Mouse (Mus musculus): ENCODE measurements around the gene Gm21970. TPM values are rescaled to one million over a fixed set of nuclear protein-coding genes. Genes with fewer than 3 reads are reported as not detected.

Gene Gm21970
- polyA plus RNA-seq, 1 experiment: not detected

GRCm38 (mm10) chr16:91359531-91359930, 32.0 kb upstream of the Gm21970 start:
- TF ChIP-seq POLR2A (IDR thresholded peaks at IDR 0.05; ENCODE audit: control insufficient read depth, low read depth, low read length) (no peak), CTCF (IDR thresholded peaks at IDR 0.05; ENCODE audit: control insufficient read depth, insufficient read depth, insufficient replicate concordance, low read depth, low read length) (no peak)
- no peaks in the 10 kb centered on the region for H3K27me3 ChIP-seq (ENCODE audit: control insufficient read depth, insufficient read depth, low read length)
- H3K4me1 ChIP-seq (ENCODE audit: control insufficient read depth, insufficient read depth, low read length): peaks cover 3% of the 10 kb centered on the region

GRCm38 (mm10) chr16:91360162-91360561, 31.4 kb upstream of the Gm21970 start:
- Histone ChIP-seq H3K4me1 (ENCODE audit: control insufficient read depth, insufficient read depth, low read length) (peaks cover 3% of the 10 kb centered on the region), H3K36me3 (ENCODE audit: control insufficient read depth, insufficient read depth, low read length) (no peaks in the 10 kb centered on the region), H3K27me3 (ENCODE audit: control insufficient read depth, insufficient read depth, low read length) (no peaks in the 10 kb centered on the region), H3K27ac (ENCODE audit: control insufficient read depth, insufficient read depth, low read depth, low read length) (no peak overlapping the region), H3K4me3 (ENCODE audit: control insufficient read depth, low read depth, low read length) (no peak overlapping the region)
- TF ChIP-seq POLR2A (IDR thresholded peaks at IDR 0.05; ENCODE audit: control insufficient read depth, low read depth, low read length) (no peak), CTCF (IDR thresholded peaks at IDR 0.05; ENCODE audit: control insufficient read depth, insufficient read depth, insufficient replicate concordance, low read depth, low read length) (no peak)

More at GRCm38 (mm10) chr16:91359531-91359930, 32.0 kb upstream of the Gm21970 start:
- no peak overlapping the region for H3K27ac ChIP-seq (ENCODE audit: control insufficient read depth, insufficient read depth, low read depth, low read length)
- no peak overlapping the region for H3K4me3 ChIP-seq (ENCODE audit: control insufficient read depth, low read depth, low read length)
- no peaks in the 10 kb centered on the region for H3K36me3 ChIP-seq (ENCODE audit: control insufficient read depth, insufficient read depth, low read length)

GRCm38 (mm10) chr16:91362006-91362405, 29.5 kb upstream of the Gm21970 start:
- no peak overlapping the region for H3K27ac ChIP-seq (ENCODE audit: control insufficient read depth, insufficient read depth, low read depth, low read length)
- H3K4me3 ChIP-seq (ENCODE audit: control insufficient read depth, low read depth, low read length): no peak overlapping the region
- TF ChIP-seq CTCF (IDR thresholded peaks at IDR 0.05; ENCODE audit: control insufficient read depth, insufficient read depth, insufficient replicate concordance, low read depth, low read length) (no peak), POLR2A (IDR thresholded peaks at IDR 0.05; ENCODE audit: control insufficient read depth, low read depth, low read length) (no peak)
- peaks cover 3% of the 10 kb centered on the region for H3K4me1 ChIP-seq (ENCODE audit: control insufficient read depth, insufficient read depth, low read length)
- no peaks in the 10 kb centered on the region for H3K27me3 ChIP-seq (ENCODE audit: control insufficient read depth, insufficient read depth, low read length)
- H3K36me3 ChIP-seq (ENCODE audit: control insufficient read depth, insufficient read depth, low read length): no peaks in the 10 kb centered on the region

- no peaks in the 10 kb centered on the region for H3K36me3 ChIP-seq (ENCODE audit: control insufficient read depth, insufficient read depth, low read length)
- no peaks in the 10 kb centered on the region for H3K27me3 ChIP-seq (ENCODE audit: control insufficient read depth, insufficient read depth, low read length)
- no peak overlapping the region for H3K4me3 ChIP-seq (ENCODE audit: control insufficient read depth, low read depth, low read length)
- TF ChIP-seq POLR2A (IDR thresholded peaks at IDR 0.05; ENCODE audit: control insufficient read depth, low read depth, low read length): no peak
- no peak for TF ChIP-seq CTCF (IDR thresholded peaks at IDR 0.05; ENCODE audit: control insufficient read depth, insufficient read depth, insufficient replicate concordance, low read depth, low read length)
- peaks cover 3% of the 10 kb centered on the region for H3K4me1 ChIP-seq (ENCODE audit: control insufficient read depth, insufficient read depth, low read length)
- H3K27ac ChIP-seq (ENCODE audit: control insufficient read depth, insufficient read depth, low read depth, low read length): no peak overlapping the region
Observed at GRCm38 (mm10) chr16:91362616-91363272, 28.8 kb upstream of the Gm21970 start.

- no peak overlapping the region for H3K4me3 ChIP-seq (ENCODE audit: control insufficient read depth, low read depth, low read length)
- peaks cover 3% of the 10 kb centered on the region for H3K4me1 ChIP-seq (ENCODE audit: control insufficient read depth, insufficient read depth, low read length)
- TF ChIP-seq CTCF (IDR thresholded peaks at IDR 0.05; ENCODE audit: control insufficient read depth, insufficient read depth, insufficient replicate concordance, low read depth, low read length) (no peak), POLR2A (IDR thresholded peaks at IDR 0.05; ENCODE audit: control insufficient read depth, low read depth, low read length) (no peak)
- H3K36me3 ChIP-seq (ENCODE audit: control insufficient read depth, insufficient read depth, low read length): no peaks in the 10 kb centered on the region
- H3K27me3 ChIP-seq (ENCODE audit: control insufficient read depth, insufficient read depth, low read length): no peaks in the 10 kb centered on the region
- 0 out of 2 replicates have a peak overlapping the region, but pooled peaks have one; percentile 11 for H3K27ac ChIP-seq (ENCODE audit: control insufficient read depth, insufficient read depth, low read depth, low read length)
Observed at GRCm38 (mm10) chr16:91363483-91363882, 28.0 kb upstream of the Gm21970 start.

- TF ChIP-seq POLR2A (IDR thresholded peaks at IDR 0.05; ENCODE audit: control insufficient read depth, low read depth, low read length): no peak
- TF ChIP-seq CTCF (IDR thresholded peaks at IDR 0.05; ENCODE audit: control insufficient read depth, insufficient read depth, insufficient replicate concordance, low read depth, low read length): no peak
- H3K27me3 ChIP-seq (ENCODE audit: control insufficient read depth, insufficient read depth, low read length): no peaks in the 10 kb centered on the region
- H3K4me1 ChIP-seq (ENCODE audit: control insufficient read depth, insufficient read depth, low read length): no peaks in the 10 kb centered on the region
- no peaks in the 10 kb centered on the region for H3K36me3 ChIP-seq (ENCODE audit: control insufficient read depth, insufficient read depth, low read length)
- peak overlapping the region; percentile 8; the same call in 1 of the 2 replicates for H3K27ac ChIP-seq (ENCODE audit: control insufficient read depth, insufficient read depth, low read depth, low read length)
- H3K4me3 ChIP-seq (ENCODE audit: control insufficient read depth, low read depth, low read length): no peak overlapping the region
Observed at GRCm38 (mm10) chr16:91366567-91366966, 25.0 kb upstream of the Gm21970 start.

- H3K36me3 ChIP-seq (ENCODE audit: control insufficient read depth, insufficient read depth, low read length): no peaks in the 10 kb centered on the region
- TF ChIP-seq CTCF (IDR thresholded peaks at IDR 0.05; ENCODE audit: control insufficient read depth, insufficient read depth, insufficient replicate concordance, low read depth, low read length) (no peak), POLR2A (IDR thresholded peaks at IDR 0.05; ENCODE audit: control insufficient read depth, low read depth, low read length) (no peak)
- no peak overlapping the region for H3K4me3 ChIP-seq (ENCODE audit: control insufficient read depth, low read depth, low read length)
- no peaks in the 10 kb centered on the region for H3K27me3 ChIP-seq (ENCODE audit: control insufficient read depth, insufficient read depth, low read length)
- H3K4me1 ChIP-seq (ENCODE audit: control insufficient read depth, insufficient read depth, low read length): no peaks in the 10 kb centered on the region
- no peak overlapping the region; the same call in 1 of the 2 replicates for H3K27ac ChIP-seq (ENCODE audit: control insufficient read depth, insufficient read depth, low read depth, low read length)
Observed at GRCm38 (mm10) chr16:91367066-91367465, 24.5 kb upstream of the Gm21970 start.
